Mouse (Mus musculus) lung, adult 2 months (tissue): Measurements from ENCODE around the gene C3ar1. TPM values are rescaled to one million over a fixed set of nuclear protein-coding genes. Genes with fewer than 3 reads are reported as not detected.

Experiments used
- DNase-seq: peaks from one replicate; pipeline ENCODE4 v3.0.0; 2022
- H3K4me1 ChIP-seq: fragments of 200-500 bp; 2 replicates; pipeline ENCODE4 v1.6.1; 2011; ENCODE audit warnings: low read length; ENCODE audit not compliant: control insufficient read depth, insufficient read depth
- H3K4me3 ChIP-seq: fragments of 200-500 bp; replicated peaks from 2 replicates; pipeline ENCODE3; 2011; ENCODE audit warnings: low read depth, mild to moderate bottlenecking, control low read depth, low read length; ENCODE audit errors: extremely low read depth
- CTCF ChIP-seq: fragments of 200-500 bp; IDR thresholded peaks from 2 replicates; pipeline ENCODE4 v1.5.1; 2011; ENCODE audit warnings: mild to moderate bottlenecking, low read length, control low read depth; ENCODE audit not compliant: insufficient read depth
- POLR2A ChIP-seq: fragments of 200-500 bp; IDR thresholded peaks from 2 replicates; pipeline ENCODE4 v1.6.1; 2011; ENCODE audit warnings: low read depth, mild to moderate bottlenecking, control low read depth, low read length, borderline replicate concordance; ENCODE audit errors: extremely low read depth
- WGBS: fragments of 180-500 bp; shearing (Covaris S2); methylation state at CpG from one replicate; pipeline ENCODE4 v1.1.7; 2018; 5-methylcytosine and 5-hydroxymethylcytosine counted together
- polyA plus RNA-seq: library from polyadenylated mRNA; depleted of rRNA; stranded (reverse); fragments of >200 nt; gene quantifications from 2 replicates; pipeline ENCODE4 v1.2.3, GENCODE M21; 2012; rRNA removed

Gene C3ar1
- 1.9 and 3.7 TPM in 2 replicates for polyA plus RNA-seq

DNA sequence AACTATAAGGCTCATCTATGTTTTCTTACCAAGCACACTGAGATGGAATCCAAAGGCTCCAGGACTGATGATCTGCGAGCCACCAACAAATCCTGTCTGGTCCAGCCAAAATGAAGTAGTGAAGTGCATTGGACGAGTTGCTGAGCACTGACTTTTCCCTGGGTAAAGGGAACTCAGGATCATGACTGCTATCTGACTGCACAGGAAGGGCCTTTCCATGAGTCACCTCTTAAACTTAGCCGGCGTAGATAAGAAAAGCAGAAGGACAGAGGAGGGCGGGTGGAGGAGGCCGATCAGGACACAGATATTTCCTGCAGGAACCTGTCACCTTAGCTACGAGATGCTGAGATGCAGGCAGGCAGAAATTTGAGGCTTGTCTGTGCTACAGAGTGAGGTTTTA is at the start of gene C3ar1:
Gene C3ar1 (minus strand): TSS at position 207 of the 400 bp plus-strand sequence.
- Histone ChIP-seq H3K4me3 (no peak within 1 kb of the TSS), H3K4me1 (no peaks in the 10 kb centered on the region)
- DNase-seq = no peak
- TF ChIP-seq POLR2A = no peak
- no peak for TF ChIP-seq CTCF
- 23% methylated on average over 7 of the region's 7 CpGs for WGBS

DNA sequence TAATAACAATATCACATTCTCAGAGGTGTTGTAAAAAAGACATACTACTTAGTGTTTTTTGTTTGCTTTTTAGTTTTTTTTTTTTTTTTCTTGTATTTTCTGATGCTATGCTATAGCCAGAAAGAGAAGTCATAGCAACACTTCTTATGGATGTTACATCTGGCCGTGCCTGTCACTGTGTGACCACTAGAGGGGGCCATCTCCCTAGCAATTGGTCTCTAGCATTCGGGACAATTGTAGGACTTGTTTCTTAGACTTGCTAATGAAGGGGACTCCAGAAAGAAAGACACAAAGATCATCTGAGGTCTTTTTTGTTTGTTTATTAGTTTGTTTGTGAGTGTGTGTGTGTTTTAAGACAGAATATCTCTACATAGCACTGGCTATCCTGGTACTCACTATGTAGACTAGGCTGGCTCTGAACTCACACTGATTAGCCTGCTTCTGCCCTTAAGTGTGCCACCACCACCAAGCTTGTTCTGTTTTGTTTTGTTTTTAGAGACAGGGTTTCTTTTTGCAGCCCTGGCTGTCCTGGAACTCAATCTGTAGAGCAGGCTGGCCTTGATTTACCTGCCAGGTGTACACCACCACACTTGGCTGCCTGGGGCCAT is 36.6 kb upstream of the C3ar1 start:
- H3K4me1 ChIP-seq = no peaks in the 10 kb centered on the region
- peak; percentile 37 for DNase-seq
- TF ChIP-seq POLR2A (no peak), CTCF (peak; percentile 71)
- no peak overlapping the region for H3K4me3 ChIP-seq
- 14% methylated on average over 2 of the region's 2 CpGs for WGBS

DNA sequence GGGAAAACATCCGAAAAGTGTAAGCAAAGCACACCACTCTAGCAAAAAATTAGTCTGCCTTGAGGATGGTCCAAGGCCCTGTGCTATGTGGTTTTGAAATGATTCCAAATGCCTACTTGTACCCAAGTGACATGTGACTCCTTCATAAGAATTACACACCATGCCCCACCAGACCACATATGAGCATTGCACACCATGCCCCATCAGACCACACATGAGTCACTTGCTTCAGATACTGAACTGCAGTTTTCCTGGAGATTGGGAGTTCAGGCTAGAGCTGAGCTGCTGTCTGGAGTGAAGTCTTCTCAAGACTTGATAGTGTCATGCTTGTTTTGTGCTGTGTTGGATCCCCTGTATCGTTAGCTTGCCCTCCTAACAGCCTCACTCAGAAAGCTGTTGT is 33.6 kb upstream of the C3ar1 start:
- no peak for DNase-seq
- H3K4me3 ChIP-seq = no peak overlapping the region
- no peaks in the 10 kb centered on the region for H3K4me1 ChIP-seq
- TF ChIP-seq POLR2A (no peak), CTCF (no peak)
- 89% methylated on average over 2 of the region's 2 CpGs for WGBS

DNA sequence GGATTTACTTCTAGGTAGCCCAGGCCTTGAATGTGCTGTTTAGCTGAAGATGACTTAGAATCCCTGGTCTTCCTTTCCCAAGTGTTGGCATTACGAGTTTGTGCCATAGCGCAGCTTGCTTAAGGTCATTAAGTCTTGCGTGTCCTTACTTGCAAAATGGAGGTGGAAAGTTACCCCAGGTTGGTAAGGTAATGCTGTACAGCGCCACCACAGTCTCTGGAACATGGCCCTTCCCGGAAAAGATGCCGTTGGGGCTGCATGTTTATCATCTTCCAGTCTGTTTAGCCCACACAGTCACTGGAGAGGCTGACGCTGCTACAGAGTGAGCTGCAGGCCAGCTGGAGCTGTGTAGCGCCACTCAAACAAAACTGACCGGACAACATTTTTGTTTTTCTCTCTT is 27.6 kb upstream of the C3ar1 start:
- 85% methylated on average over 9 of the region's 9 CpGs for WGBS
- TF ChIP-seq CTCF (no peak), POLR2A (no peak)
- DNase-seq = no peak
- Histone ChIP-seq H3K4me1 (peaks cover 3% of the 10 kb centered on the region; the same call in 1 of the 2 replicates), H3K4me3 (no peak overlapping the region)

DNA sequence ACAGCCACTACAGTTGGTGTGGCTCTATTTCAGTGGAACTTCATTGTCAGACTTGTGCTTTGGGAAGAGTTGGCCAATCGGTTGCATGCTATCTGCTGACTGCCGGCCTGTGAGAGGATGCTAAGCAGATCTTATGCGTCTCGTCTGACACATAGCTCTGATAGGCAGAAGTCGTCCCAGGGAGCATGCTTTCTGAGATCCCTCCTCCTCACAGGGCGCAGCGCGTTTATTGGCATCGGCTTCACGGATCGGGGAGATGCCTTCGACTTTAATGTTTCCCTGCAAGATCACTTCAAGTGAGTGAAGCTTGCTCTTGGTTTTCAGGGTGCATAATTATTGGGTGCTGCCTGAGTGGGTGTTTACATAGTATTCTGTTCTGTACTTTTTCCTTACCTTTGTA is 25.3 kb upstream of the C3ar1 start:
- TF ChIP-seq CTCF (no peak), POLR2A (no peak)
- no peak for DNase-seq
- Histone ChIP-seq H3K4me1 (peaks cover 3% of the 10 kb centered on the region; the same call in 1 of the 2 replicates), H3K4me3 (no peak overlapping the region)
- WGBS = 93% methylated on average over 12 of the region's 12 CpGs

DNA sequence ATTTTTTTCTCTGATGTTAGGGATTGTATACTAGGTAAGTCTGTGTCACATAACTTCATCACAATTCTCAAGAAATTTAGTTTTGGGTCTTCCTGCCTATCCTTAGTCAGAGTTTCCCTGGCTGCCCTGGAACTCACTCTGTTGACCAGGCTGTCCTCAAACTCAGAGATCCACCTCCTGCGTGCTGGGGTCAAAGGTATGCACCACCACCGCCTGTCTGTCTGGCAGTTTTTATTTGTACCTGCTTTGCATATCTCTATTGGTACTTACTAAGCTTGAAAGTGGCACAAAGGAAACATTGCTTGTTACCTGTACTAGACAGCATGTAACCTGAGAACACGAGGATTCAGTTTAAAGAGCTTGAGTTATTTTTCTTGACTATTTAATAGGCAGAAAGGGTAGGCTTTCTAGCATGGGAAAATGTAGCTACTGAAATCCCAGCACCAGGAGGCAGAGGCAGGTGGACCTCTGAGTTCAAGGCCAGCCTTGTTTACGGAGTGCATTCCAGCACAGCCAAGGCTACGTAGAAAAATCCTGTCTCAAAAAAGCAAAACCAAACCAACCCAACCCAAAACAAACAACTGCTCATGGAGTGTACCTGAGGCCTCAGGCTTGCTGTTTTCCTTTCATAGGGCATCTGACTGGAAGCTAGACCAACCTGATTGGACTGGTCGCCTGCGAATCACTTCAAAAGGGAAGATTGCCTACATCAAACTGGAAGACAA is 24.0 kb upstream of the C3ar1 start:
- H3K4me1 ChIP-seq = peaks cover 11% of the 10 kb centered on the region
- no peak for DNase-seq
- H3K4me3 ChIP-seq = no peak overlapping the region
- no peak for TF ChIP-seq CTCF
- 73% methylated on average over 7 of the region's 7 CpGs for WGBS

DNA sequence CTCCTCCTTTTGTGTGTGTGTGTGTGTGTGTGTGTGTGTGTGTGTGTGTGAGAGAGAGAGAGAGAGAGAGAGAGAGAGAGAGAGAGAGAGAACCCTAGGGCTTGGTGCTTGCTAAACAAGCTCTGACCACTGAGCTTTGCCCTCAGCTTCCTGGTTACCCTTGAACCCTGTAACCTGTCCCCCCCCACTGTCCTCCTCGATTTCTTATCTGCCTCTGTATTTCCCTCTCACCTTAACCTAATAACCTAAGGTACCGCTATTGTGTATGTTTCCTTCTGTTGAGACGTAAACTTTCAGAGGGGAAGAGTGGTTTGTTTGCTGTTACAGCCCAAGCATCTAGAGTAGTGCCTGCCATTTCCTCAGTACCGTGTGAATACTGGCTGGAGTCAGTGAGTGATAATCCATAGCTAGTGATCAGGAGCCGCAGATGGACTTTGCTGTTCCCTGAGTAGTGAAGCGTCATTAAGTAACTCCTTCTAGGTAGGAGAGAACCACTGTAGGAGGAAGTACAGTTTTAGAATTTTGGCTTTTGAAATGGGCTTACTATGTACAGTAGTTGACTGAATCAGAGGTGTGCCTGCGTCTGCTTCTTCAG is 23.3 kb upstream of the C3ar1 start:
- DNase-seq = no peak
- WGBS = 72% methylated on average over 7 of the region's 7 CpGs
- TF ChIP-seq CTCF (no peak), POLR2A (no peak)
- Histone ChIP-seq H3K4me1 (peaks cover 11% of the 10 kb centered on the region), H3K4me3 (no peak overlapping the region)

DNA sequence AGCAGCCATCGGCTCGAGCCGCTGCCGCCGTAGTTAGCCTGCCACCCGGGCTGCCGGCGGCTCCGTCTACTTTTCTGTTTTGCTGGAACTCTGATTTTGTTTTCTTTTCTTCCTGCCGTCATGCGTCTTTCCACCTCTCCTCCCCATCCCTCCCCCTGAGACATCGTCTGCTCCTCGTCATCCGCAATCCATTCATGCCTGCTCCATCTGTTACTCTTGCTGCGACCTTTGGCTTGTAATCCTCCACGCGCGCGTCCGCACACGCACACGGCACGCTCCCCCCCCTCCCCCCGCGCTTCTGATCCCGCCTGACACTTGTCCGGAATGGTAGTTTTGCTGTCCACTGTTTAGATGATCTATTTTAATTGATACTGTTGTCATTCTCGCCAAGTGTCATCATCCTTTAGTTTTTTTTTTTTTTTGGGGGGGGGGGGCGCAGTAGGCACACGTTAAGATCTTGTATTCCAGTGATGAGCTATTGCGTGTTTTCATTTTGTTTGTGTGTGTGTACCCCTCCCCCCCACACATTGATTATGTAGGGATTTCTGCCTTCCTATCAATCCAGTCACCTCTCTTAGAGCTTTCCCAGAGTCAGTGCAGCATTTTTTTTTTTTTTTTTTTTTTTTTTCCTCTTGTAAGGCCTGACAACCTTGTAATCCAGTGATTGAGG is 18.9 kb upstream of the C3ar1 start:
- DNase-seq = no peak
- Histone ChIP-seq H3K4me1 (peaks cover 11% of the 10 kb centered on the region), H3K4me3 (peak overlapping the region; percentile 99)
- no peak for TF ChIP-seq CTCF
- no peak for TF ChIP-seq POLR2A
- under 1% methylated on average over 31 of the region's 31 CpGs for WGBS

DNA sequence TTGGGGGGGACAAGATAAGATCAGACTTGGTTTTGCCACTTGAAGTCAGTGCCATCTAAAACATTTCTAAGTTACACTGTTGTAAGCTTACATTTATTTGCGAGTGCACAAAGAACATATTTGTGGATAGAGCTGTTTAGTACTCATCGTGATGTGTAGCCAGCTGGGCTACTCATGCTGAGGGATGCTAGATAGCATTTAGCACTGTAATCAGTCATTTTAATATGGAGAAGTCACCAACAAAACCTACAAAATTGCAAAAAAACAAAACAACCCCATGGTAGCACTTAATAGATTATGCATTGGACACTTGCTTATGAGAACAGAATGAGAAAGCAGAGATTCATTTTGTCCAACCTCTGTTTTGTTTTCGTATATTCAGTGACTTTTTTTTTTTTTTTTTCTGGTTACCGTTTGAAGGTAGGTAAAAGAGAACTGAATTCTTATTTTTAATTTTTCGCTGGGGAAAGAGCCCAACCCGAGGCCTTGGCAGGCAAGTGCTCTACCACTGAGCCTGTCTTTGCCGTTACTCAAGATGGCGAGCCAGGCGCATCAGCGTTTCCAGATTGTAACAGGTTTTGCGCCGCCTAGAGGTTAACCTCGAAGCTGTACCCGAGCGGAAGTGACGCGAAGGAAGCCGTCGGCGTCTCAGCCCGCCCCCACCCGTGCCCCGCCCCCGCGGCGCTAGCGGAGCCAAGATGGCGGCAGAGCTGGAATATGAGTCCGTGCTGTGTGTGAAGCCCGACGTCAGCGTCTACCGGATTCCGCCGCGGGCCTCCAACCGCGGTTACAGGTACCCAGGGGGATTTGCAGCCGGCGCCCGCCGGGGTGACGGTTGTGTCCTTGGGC is 18.1 kb upstream of the C3ar1 start, which contains the start of gene Necap1:
Gene Necap1 (plus strand): TSS at position 604 of the 849 bp plus-strand sequence.
- peak; percentile 96 for DNase-seq
- 6% methylated on average over 43 of the region's 43 CpGs for WGBS
- Histone ChIP-seq H3K4me3 (peak within 1 kb of the TSS; percentile 99), H3K4me1 (peaks cover 8% of the 10 kb centered on the region)
- TF ChIP-seq CTCF (peak; percentile 79), POLR2A (peak; percentile 82; the same call in 1 of the 2 replicates)
